Mouse (Mus musculus) kidney, postnatal 0 days (tissue): ENCODE data around the gene Begain. TPM values are rescaled to one million over a fixed set of nuclear protein-coding genes. Genes with fewer than 3 reads are reported as not detected.

Experiments
- ATAC-seq: fragments of 200-750 bp; cut with Nextera tagmentation; replicated peaks from 2 replicates; pipeline ENCODE4 v1.8.0; 2017; ENCODE audit warnings: low read depth, moderate number of reproducible peaks, moderate TSS enrichment, moderate library complexity; ENCODE audit not compliant: low FRiP score
- DNase-seq: peaks from one replicate; pipeline ENCODE4 v3.0.0-alpha.2; 2016; ENCODE audit warnings: low spot score
- H3K27ac ChIP-seq: fragments of 300-500 bp; sonication (generic); 2 replicates; pipeline ENCODE4 v1.5.1; 2014; ENCODE audit warnings: mild to moderate bottlenecking
- H3K27me3 ChIP-seq: fragments of 300-500 bp; sonication (generic); 2 replicates; pipeline ENCODE4 v1.6.1; 2014; ENCODE audit warnings: low read length, mixed read lengths; ENCODE audit not compliant: insufficient read depth
- H3K36me3 ChIP-seq: fragments of 300-500 bp; sonication (generic); 2 replicates; pipeline ENCODE4 v1.6.1; 2014; ENCODE audit warnings: low read length, mixed read lengths; ENCODE audit not compliant: insufficient read depth
- H3K4me1 ChIP-seq: fragments of 300-500 bp; sonication (generic); replicated peaks from 2 replicates; pipeline ENCODE4 v1.6.1; 2014; ENCODE audit warnings: antibody characterized with exemption, low read length, mixed read lengths; ENCODE audit not compliant: insufficient read depth
- H3K4me2 ChIP-seq: fragments of 300-500 bp; sonication (generic); 2 replicates; pipeline ENCODE4 v1.6.1; 2014; ENCODE audit warnings: mild to moderate bottlenecking, low read length, moderate library complexity, mixed read lengths
- H3K4me3 ChIP-seq: fragments of 300-500 bp; sonication (generic); replicated peaks from 2 replicates; pipeline ENCODE4 v1.5.1; 2014; ENCODE audit warnings: low read depth, low read length
- H3K9ac ChIP-seq: fragments of 300-500 bp; sonication (generic); 2 replicates; pipeline ENCODE4 v1.6.1; 2014; ENCODE audit warnings: low read depth, low read length
- H3K9me3 ChIP-seq: fragments of 300-500 bp; sonication (generic); replicated peaks from 2 replicates; pipeline ENCODE4 v1.6.1; 2016; ENCODE audit warnings: low read length, inconsistent platforms, mixed read lengths
- CTCF ChIP-seq: IDR thresholded peaks from 2 replicates; pipeline ENCODE4 v1.5.1; 2016; ENCODE audit warnings: antibody characterized with exemption, low read depth, mild to moderate bottlenecking, moderate library complexity
- WGBS: fragments of 180-500 bp; shearing (Covaris S2); extraction: QIAGEN DNeasy Blood & Tissue Kit; methylation state at CpG from one replicate; pipeline ENCODE4 v1.1.7; 2014; 5-methylcytosine and 5-hydroxymethylcytosine counted together
- polyA plus RNA-seq: library from polyadenylated mRNA; unstranded; fragments of >200 nt; fragmentation: Nextera tagmentation; extraction: Ambion mirVana; gene quantifications from 2 replicates; pipeline ENCODE4 v1.2.1, GENCODE M21; 2015

Gene Begain
- polyA plus RNA-seq, 1 experiment from 2014 or later, result 3.2 TPM

GRCm38 (mm10) chr12:109044497-109044896, 23.5 kb downstream of the Begain start:
- Histone ChIP-seq H3K4me1 (no peaks in the 10 kb centered on the region), H3K9ac (no peak overlapping the region), H3K27me3 (no peaks in the 10 kb centered on the region), H3K27ac (no peak overlapping the region), H3K4me2 (no peak overlapping the region), H3K4me3 (no peak overlapping the region), H3K36me3 (no peaks in the 10 kb centered on the region), H3K9me3 (no peaks in the 10 kb centered on the region)
- ATAC-seq, result peak; percentile 49; the same call in 1 of the 2 replicates
- peak; percentile 40 for DNase-seq
- TF ChIP-seq CTCF, result peak; percentile 64
- WGBS, result 24% methylated on average over 5 of the region's 5 CpGs

- DNase-seq, result no peak
- H3K9me3 ChIP-seq, result no peaks in the 10 kb centered on the region
- no peaks in the 10 kb centered on the region for H3K27me3 ChIP-seq
- no peak overlapping the region for H3K4me2 ChIP-seq
- H3K9ac ChIP-seq, result no peak overlapping the region
- no peaks in the 10 kb centered on the region for H3K4me1 ChIP-seq
- H3K4me3 ChIP-seq, result no peak overlapping the region
- no peaks in the 10 kb centered on the region for H3K36me3 ChIP-seq
- WGBS, result 63% methylated on average over 6 of the region's 7 CpGs
- TF ChIP-seq CTCF, result no peak
- no peak overlapping the region for H3K27ac ChIP-seq
- ATAC-seq, result no peak
These were observed 28.7 kb downstream of the Begain start for GRCm38 (mm10) chr12:109039311-109039710.

- no peaks in the 10 kb centered on the region for H3K27me3 ChIP-seq
- ATAC-seq (no peak), DNase-seq (no peak)
- no peak overlapping the region for H3K4me2 ChIP-seq
- no peak overlapping the region for H3K4me3 ChIP-seq
- no peak overlapping the region for H3K27ac ChIP-seq
- H3K36me3 ChIP-seq, result no peaks in the 10 kb centered on the region
- H3K9me3 ChIP-seq, result no peaks in the 10 kb centered on the region
- no peak overlapping the region for H3K9ac ChIP-seq
- H3K4me1 ChIP-seq, result no peaks in the 10 kb centered on the region
- 63% methylated on average over 14 of the region's 14 CpGs for WGBS
- no peak for TF ChIP-seq CTCF
These were observed 29.7 kb downstream of the Begain start for GRCm38 (mm10) chr12:109038179-109038819.

GRCm38 (mm10) chr12:109037026-109037425, 31.0 kb downstream of the Begain start:
- Histone ChIP-seq H3K4me3 (no peak overlapping the region), H3K4me2 (no peak overlapping the region), H3K27ac (no peak overlapping the region), H3K4me1 (no peaks in the 10 kb centered on the region), H3K36me3 (no peaks in the 10 kb centered on the region), H3K9ac (no peak overlapping the region), H3K27me3 (no peaks in the 10 kb centered on the region), H3K9me3 (no peaks in the 10 kb centered on the region)
- no peak for DNase-seq
- 85% methylated on average over 2 of the region's 2 CpGs for WGBS
- ATAC-seq, result no peak
- no peak for TF ChIP-seq CTCF

GRCm38 (mm10) chr12:109023780-109024179, 44.2 kb downstream of the Begain start:
- Histone ChIP-seq H3K36me3 (0 out of 2 replicates have a peak, but pooled peaks cover 5% of the 10 kb centered on the region), H3K27ac (no peak overlapping the region), H3K4me3 (no peak overlapping the region), H3K4me2 (no peak overlapping the region), H3K9me3 (no peaks in the 10 kb centered on the region), H3K4me1 (no peaks in the 10 kb centered on the region), H3K9ac (no peak overlapping the region), H3K27me3 (no peaks in the 10 kb centered on the region)
- TF ChIP-seq CTCF, result peak; percentile 35; the same call in 1 of the 2 replicates
- DNase-seq (no peak), ATAC-seq (no peak)
- WGBS, result 72% methylated on average over 9 of the region's 9 CpGs

GRCm38 (mm10) chr12:109022966-109023365, 45.1 kb downstream of the Begain start:
- TF ChIP-seq CTCF, result no peak
- Histone ChIP-seq H3K4me2 (no peak overlapping the region), H3K4me3 (no peak overlapping the region), H3K9me3 (no peaks in the 10 kb centered on the region), H3K4me1 (no peaks in the 10 kb centered on the region), H3K36me3 (0 out of 2 replicates have a peak, but pooled peaks cover 5% of the 10 kb centered on the region), H3K9ac (no peak overlapping the region), H3K27ac (no peak overlapping the region), H3K27me3 (no peaks in the 10 kb centered on the region)
- no peak for DNase-seq
- WGBS, result 88% methylated on average over 5 of the region's 5 CpGs
- no peak for ATAC-seq
